Mouse (Mus musculus): ENCODE results near the gene Gkn1. TPM values are rescaled to one million over a fixed set of nuclear protein-coding genes. Genes with fewer than 3 reads are reported as not detected.
A peak's percentile ranks its signal among the peaks of the same experiment; 100 is the strongest.

The Gkn1 gene
- total RNA-seq (2021) = not detected
- 0.12 TPM in 2 replicates for polyA plus RNA-seq (2012; rRNA removed)
- long read RNA-seq = 0 reads

- Histone ChIP-seq H3K4me3 (no peak within 1 kb of the TSS), H3K9ac (ENCODE audit: low read depth, low read length) (no peak within 1 kb of the TSS), H3K4me1 (ENCODE audit: control insufficient read depth, insufficient read depth, low read length) (no peaks in the 10 kb centered on the region), H3K27ac (no peak within 1 kb of the TSS), H3K27me3 (ENCODE audit: control insufficient read depth, insufficient read depth, low read length) (no peaks in the 10 kb centered on the region), H3K36me3 (ENCODE audit: control insufficient read depth, insufficient read depth, low read length) (no peaks in the 10 kb centered on the region), H3K79me2 (replicated peaks; ENCODE audit: control insufficient read depth, insufficient read depth, low read length) (no peaks in the 10 kb centered on the region)
- 90% methylated on average over 8 of the region's 8 CpGs for WGBS
- no peak for TF ChIP-seq EP300 (IDR thresholded peaks at IDR 0.05; ENCODE audit: insufficient read depth, low read depth, low read length)
- TF ChIP-seq POLR2A (IDR thresholded peaks at IDR 0.05; ENCODE audit: insufficient read depth, low read depth, low read length) = no peak
- no peak for TF ChIP-seq CTCF (IDR thresholded peaks at IDR 0.05)
- DNase-seq = no peak
- intact Hi-C loops (cut with DNase I) = no loop called here
Observed at GRCm38 (mm10) chr6:87350829-87351228, at the start of gene Gkn1. Gene Gkn1 (minus strand): TSS chr6:87350942.

DNA sequence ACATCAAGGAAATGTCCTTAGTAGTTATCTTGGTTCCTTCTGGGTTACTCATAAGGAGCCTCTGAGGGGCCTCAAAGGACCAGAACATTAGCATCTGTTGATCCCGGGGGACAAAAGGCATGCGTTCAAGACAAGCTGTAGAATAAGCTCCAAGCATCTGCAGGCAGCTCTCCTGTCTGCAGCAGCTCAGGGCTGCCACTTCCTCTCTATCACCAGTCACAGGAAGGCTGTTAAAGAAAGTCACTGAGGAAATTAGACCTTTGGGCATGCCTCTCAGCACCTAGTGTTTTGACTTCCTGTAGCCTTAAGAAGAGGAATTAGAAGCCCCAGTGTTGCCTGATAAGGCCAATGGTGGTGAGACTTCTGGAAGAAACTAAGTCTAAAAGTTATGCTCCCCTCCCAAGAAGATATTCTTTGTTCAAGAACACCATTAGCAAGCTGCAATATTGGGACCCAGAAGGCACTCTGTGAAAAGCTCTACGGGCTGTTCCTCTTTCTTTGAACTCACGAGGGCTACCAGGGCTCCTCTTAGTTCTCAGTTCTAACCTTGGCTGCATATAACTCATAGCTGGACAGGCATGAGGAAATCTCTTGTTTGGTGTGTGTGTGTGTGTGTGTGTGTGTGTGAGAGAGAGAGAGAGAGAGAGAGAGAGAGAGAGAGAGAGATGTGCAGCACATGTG is 49.3 kb upstream of the Gkn1 start:
- intact Hi-C loops (cut with DNase I) = loop anchor here (5.0 kb wide), 2 partner anchors 122 to 272 kb away; partner anchors contain the start of gene Aplf
- H3K27me3 ChIP-seq (ENCODE audit: control insufficient read depth, insufficient read depth, low read length) = peaks cover 2% of the 10 kb centered on the region; the same call in 1 of the 2 replicates
- DNase-seq = no peak
- no peak overlapping the region for H3K4me3 ChIP-seq
- WGBS = 30% methylated on average over 4 of the region's 4 CpGs
- H3K36me3 ChIP-seq (ENCODE audit: control insufficient read depth, insufficient read depth, low read length) = no peaks in the 10 kb centered on the region
- TF ChIP-seq EP300 (IDR thresholded peaks at IDR 0.05; ENCODE audit: insufficient read depth, low read depth, low read length) (no peak), POLR2A (IDR thresholded peaks at IDR 0.05; ENCODE audit: insufficient read depth, low read depth, low read length) (no peak), CTCF (IDR thresholded peaks at IDR 0.05) (no peak)
- no peaks in the 10 kb centered on the region for H3K79me2 ChIP-seq (replicated peaks; ENCODE audit: control insufficient read depth, insufficient read depth, low read length)
- no peak overlapping the region for H3K9ac ChIP-seq (ENCODE audit: low read depth, low read length)
- H3K27ac ChIP-seq = no peak overlapping the region
- peaks cover 2% of the 10 kb centered on the region for H3K4me1 ChIP-seq (ENCODE audit: control insufficient read depth, insufficient read depth, low read length)

GRCm38 (mm10) chr6:87399137-87399536 is 48.4 kb upstream of the Gkn1 start:
- peaks cover 2% of the 10 kb centered on the region for H3K4me1 ChIP-seq (ENCODE audit: control insufficient read depth, insufficient read depth, low read length)
- peak; percentile 98; the same call in 1 of the 2 replicates for TF ChIP-seq CTCF (IDR thresholded peaks at IDR 0.05)
- peak; percentile 44; the same call in 1 of the 2 replicates for TF ChIP-seq EP300 (IDR thresholded peaks at IDR 0.05; ENCODE audit: insufficient read depth, low read depth, low read length)
- no peak for TF ChIP-seq POLR2A (IDR thresholded peaks at IDR 0.05; ENCODE audit: insufficient read depth, low read depth, low read length)
- WGBS = 1% methylated on average over 5 of the region's 5 CpGs
- no peak overlapping the region for H3K27ac ChIP-seq
- intact Hi-C loops (cut with DNase I) = loop anchor here (5.0 kb wide), 2 partner anchors 123 to 273 kb away; partner anchors contain the start of gene Aplf
- no peak overlapping the region for H3K9ac ChIP-seq (ENCODE audit: low read depth, low read length)
- peak; percentile 59 to 79 for DNase-seq
- no peak overlapping the region for H3K4me3 ChIP-seq
- H3K36me3 ChIP-seq (ENCODE audit: control insufficient read depth, insufficient read depth, low read length) = no peaks in the 10 kb centered on the region
- H3K79me2 ChIP-seq (replicated peaks; ENCODE audit: control insufficient read depth, insufficient read depth, low read length) = no peaks in the 10 kb centered on the region
- peaks cover 2% of the 10 kb centered on the region; the same call in 1 of the 2 replicates for H3K27me3 ChIP-seq (ENCODE audit: control insufficient read depth, insufficient read depth, low read length)

- intact Hi-C loops (cut with DNase I) = loop anchor here (5.0 kb wide), 2 partner anchors 128 to 278 kb away; partner anchors contain the start of gene Aplf
- no peaks in the 10 kb centered on the region for H3K36me3 ChIP-seq (ENCODE audit: control insufficient read depth, insufficient read depth, low read length)
- WGBS = 74% methylated on average over 9 of the region's 9 CpGs
- DNase-seq = no peak
- H3K79me2 ChIP-seq (replicated peaks; ENCODE audit: control insufficient read depth, insufficient read depth, low read length) = no peaks in the 10 kb centered on the region
- TF ChIP-seq POLR2A (IDR thresholded peaks at IDR 0.05; ENCODE audit: insufficient read depth, low read depth, low read length) (no peak), EP300 (IDR thresholded peaks at IDR 0.05; ENCODE audit: insufficient read depth, low read depth, low read length) (no peak), CTCF (IDR thresholded peaks at IDR 0.05) (no peak)
- H3K27me3 ChIP-seq (ENCODE audit: control insufficient read depth, insufficient read depth, low read length) = peaks cover 2% of the 10 kb centered on the region; the same call in 1 of the 2 replicates
- no peak overlapping the region for H3K9ac ChIP-seq (ENCODE audit: low read depth, low read length)
- no peak overlapping the region for H3K27ac ChIP-seq
- H3K4me3 ChIP-seq = no peak overlapping the region
- H3K4me1 ChIP-seq (ENCODE audit: control insufficient read depth, insufficient read depth, low read length) = peaks cover 2% of the 10 kb centered on the region
Observed at GRCm38 (mm10) chr6:87394783-87395182, 44.0 kb upstream of the Gkn1 start.

DNA sequence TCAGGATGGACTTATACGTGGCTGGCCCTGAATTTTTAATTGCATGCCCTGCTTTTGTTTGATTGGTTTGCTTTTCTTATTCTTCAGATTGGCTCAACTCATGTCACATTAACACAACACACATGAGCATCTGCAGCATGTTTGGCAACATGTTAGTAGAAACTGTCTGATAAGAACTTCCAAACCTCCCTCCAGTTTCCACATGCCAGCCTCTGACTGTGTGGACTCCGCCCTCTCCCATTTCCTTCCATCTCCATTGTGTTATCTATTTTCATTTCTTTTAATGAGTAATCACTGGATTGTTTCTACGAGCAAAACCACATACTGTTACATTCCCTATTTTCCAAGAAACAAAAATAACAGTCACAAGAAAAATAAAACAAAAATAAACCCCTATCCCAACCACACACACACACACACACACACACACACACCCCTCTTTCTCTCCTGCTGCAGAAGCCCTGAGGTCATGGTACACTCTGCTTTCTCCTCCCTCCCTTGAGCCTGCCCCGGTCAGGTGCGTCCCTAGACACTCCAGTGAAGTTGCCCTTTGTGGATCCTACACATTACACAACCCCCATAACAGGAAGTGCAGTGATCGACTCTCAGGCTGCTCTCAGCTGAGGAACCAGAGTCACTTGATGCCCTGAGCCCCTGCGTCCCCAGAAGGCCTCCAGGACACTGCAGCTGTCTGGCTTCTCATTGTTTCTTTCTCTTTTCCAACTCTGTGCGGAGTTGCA is 42.9 kb upstream of the Gkn1 start:
- TF ChIP-seq POLR2A (IDR thresholded peaks at IDR 0.05; ENCODE audit: insufficient read depth, low read depth, low read length) (no peak), EP300 (IDR thresholded peaks at IDR 0.05; ENCODE audit: insufficient read depth, low read depth, low read length) (no peak), CTCF (IDR thresholded peaks at IDR 0.05) (no peak)
- H3K27ac ChIP-seq = no peak overlapping the region
- H3K4me1 ChIP-seq (ENCODE audit: control insufficient read depth, insufficient read depth, low read length) = no peaks in the 10 kb centered on the region
- H3K27me3 ChIP-seq (ENCODE audit: control insufficient read depth, insufficient read depth, low read length) = peaks cover 2% of the 10 kb centered on the region; the same call in 1 of the 2 replicates
- no peak overlapping the region for H3K9ac ChIP-seq (ENCODE audit: low read depth, low read length)
- no peaks in the 10 kb centered on the region for H3K79me2 ChIP-seq (replicated peaks; ENCODE audit: control insufficient read depth, insufficient read depth, low read length)
- intact Hi-C loops (cut with DNase I) = no loop called here
- WGBS = 48% methylated on average over 8 of the region's 8 CpGs
- no peak overlapping the region for H3K4me3 ChIP-seq
- no peak for DNase-seq
- H3K36me3 ChIP-seq (ENCODE audit: control insufficient read depth, insufficient read depth, low read length) = no peaks in the 10 kb centered on the region

Measured in heart, adult 2 months (tissue).